Mouse (Mus musculus) limb, embryonic 10.5 days (tissue): Measurements from ENCODE around the gene Figla. TPM values are rescaled to one million over a fixed set of nuclear protein-coding genes. Genes with fewer than 3 reads are reported as not detected.

Source experiments
- DNase-seq: peaks from one replicate; pipeline ENCODE4 v3.0.0-alpha.2; 2017; ENCODE audit warnings: low spot score
- H3K27ac ChIP-seq: fragments of 300-500 bp; sonication (generic); 2 replicates; pipeline ENCODE4 v1.5.1; 2016; ENCODE audit warnings: mild to moderate bottlenecking
- H3K27me3 ChIP-seq: fragments of 300-500 bp; sonication (generic); 2 replicates; pipeline ENCODE4 v1.6.1; 2016; ENCODE audit warnings: low read depth, mild to moderate bottlenecking; ENCODE audit not compliant: poor library complexity, severe bottlenecking
- H3K36me3 ChIP-seq: fragments of 300-500 bp; sonication (generic); 2 replicates; pipeline ENCODE4 v1.6.1; 2016; ENCODE audit warnings: mild to moderate bottlenecking, moderate library complexity
- H3K4me1 ChIP-seq: fragments of 300-500 bp; sonication (generic); 2 replicates; pipeline ENCODE4 v1.6.1; 2016
- H3K4me3 ChIP-seq: fragments of 300-500 bp; sonication (generic); 2 replicates; pipeline ENCODE4 v1.5.1; 2016; ENCODE audit warnings: mild to moderate bottlenecking, moderate library complexity
- H3K9me3 ChIP-seq: fragments of 300-500 bp; sonication (generic); replicated peaks from 2 replicates; pipeline ENCODE4 v1.6.1; 2016; ENCODE audit warnings: mild to moderate bottlenecking
- WGBS: fragments of 180-500 bp; shearing (Covaris S2); methylation state at CpG from one replicate; pipeline ENCODE4 v1.1.7; 2016; 5-methylcytosine and 5-hydroxymethylcytosine counted together
- polyA plus RNA-seq: library from polyadenylated mRNA; unstranded; fragments of >200 nt; fragmentation: Nextera tagmentation; extraction: Ambion mirVana; gene quantifications from 2 replicates; pipeline ENCODE4 v1.2.1, GENCODE M21; 2016

Figla gene
- polyA plus RNA-seq, 1 experiment from 2014 or later: not detected

DNA sequence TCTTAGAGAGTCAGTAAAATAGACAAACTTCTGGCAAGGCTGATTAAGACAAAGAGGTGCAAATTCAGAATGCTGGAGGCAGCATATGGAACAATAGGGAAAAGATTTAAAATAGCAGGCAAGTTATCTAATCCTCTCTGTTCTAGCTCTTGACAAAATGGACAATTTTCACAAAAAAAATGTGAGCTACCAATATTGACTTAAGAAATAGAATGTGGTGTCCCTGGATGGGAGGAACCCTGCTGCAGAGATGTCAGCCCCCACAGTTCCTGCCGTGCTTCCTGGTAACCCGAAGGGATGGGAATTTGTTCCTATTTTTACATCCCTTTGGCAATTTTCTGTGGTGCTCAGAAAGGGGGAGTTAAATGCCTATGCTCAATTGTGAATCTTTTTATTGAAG lies 22.9 kb downstream of the Figla start:
- H3K36me3 ChIP-seq: no peaks in the 10 kb centered on the region
- no peaks in the 10 kb centered on the region for H3K27me3 ChIP-seq
- H3K4me1 ChIP-seq: no peaks in the 10 kb centered on the region
- H3K4me3 ChIP-seq: no peak overlapping the region
- 84% methylated on average over 2 of the region's 2 CpGs for WGBS
- DNase-seq: no peak
- H3K27ac ChIP-seq: no peak overlapping the region
- no peaks in the 10 kb centered on the region for H3K9me3 ChIP-seq

DNA sequence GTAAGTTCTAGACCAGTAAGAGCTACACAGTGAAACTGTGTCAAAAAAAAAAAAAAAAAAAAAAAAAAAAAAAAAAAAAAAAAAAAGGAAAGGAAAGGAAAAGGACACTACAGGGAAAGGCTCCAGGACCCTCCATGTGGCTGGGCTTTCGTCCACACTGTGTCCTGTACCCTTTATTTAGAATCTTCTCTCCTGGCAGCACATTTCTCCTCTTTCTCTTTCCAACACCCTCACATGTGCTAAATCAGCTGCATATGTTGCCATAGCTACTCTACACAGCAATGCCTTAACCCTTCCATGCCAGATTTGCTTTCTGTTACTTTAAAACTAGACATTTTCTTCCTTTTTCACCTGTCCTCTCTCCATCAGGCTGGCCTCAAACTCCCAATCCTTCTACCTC lies 24.2 kb downstream of the Figla start:
- H3K27me3 ChIP-seq: no peaks in the 10 kb centered on the region
- H3K4me3 ChIP-seq: no peak overlapping the region
- 79% methylated on average over 1 of the region's 1 CpGs for WGBS
- H3K36me3 ChIP-seq: no peaks in the 10 kb centered on the region
- H3K27ac ChIP-seq: no peak overlapping the region
- no peaks in the 10 kb centered on the region for H3K9me3 ChIP-seq
- no peaks in the 10 kb centered on the region for H3K4me1 ChIP-seq
- DNase-seq: no peak

DNA sequence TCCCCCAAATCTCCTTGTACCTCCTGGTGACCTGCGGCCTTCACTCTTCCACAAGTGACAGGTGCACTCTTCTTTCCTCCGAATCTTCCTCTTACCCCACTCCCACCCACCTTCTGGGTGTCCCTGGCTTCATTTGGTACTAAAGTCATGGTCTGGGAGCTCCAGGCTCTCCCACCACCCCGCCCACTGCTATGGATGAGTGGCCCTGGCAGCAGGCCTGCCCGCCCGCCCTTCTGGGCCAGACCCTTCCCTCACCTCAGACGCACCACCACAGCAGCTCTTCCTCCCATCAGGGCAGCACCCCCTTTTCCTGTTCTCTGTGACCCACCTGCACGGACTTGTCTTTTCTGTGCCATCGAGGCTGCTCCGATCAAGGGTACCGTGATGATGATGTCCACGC lies 31.5 kb downstream of the Figla start:
- no peaks in the 10 kb centered on the region for H3K36me3 ChIP-seq
- H3K4me1 ChIP-seq: peaks cover 8% of the 10 kb centered on the region
- H3K9me3 ChIP-seq: no peaks in the 10 kb centered on the region
- 91% methylated on average over 11 of the region's 11 CpGs for WGBS
- no peak overlapping the region for H3K27ac ChIP-seq
- no peaks in the 10 kb centered on the region for H3K27me3 ChIP-seq
- H3K4me3 ChIP-seq: no peak overlapping the region
- DNase-seq: no peak

DNA sequence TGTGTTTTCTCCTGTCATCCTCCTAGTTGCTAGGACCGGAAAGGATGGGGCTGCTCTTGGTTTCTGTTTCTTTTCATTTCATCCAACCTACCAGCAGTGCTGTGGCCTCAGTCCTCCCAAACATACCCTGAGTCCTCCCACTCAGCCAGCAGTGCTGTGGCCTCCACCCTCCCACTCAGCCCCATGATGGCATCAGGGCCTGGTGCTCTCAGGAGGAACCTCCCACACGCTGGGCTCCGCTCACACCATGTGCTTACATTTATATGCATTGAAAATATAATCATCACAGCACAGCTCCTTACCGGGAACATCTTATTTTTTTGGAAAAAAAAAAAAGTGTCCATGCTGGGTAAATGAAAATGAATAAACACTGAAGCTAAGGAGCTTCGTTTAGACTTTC lies 32.5 kb downstream of the Figla start:
- 84% methylated on average over 5 of the region's 5 CpGs for WGBS
- Histone ChIP-seq H3K27ac (no peak overlapping the region), H3K36me3 (no peaks in the 10 kb centered on the region), H3K4me3 (no peak overlapping the region), H3K4me1 (peaks cover 10% of the 10 kb centered on the region), H3K9me3 (no peaks in the 10 kb centered on the region), H3K27me3 (no peaks in the 10 kb centered on the region)
- no peak for DNase-seq

DNA sequence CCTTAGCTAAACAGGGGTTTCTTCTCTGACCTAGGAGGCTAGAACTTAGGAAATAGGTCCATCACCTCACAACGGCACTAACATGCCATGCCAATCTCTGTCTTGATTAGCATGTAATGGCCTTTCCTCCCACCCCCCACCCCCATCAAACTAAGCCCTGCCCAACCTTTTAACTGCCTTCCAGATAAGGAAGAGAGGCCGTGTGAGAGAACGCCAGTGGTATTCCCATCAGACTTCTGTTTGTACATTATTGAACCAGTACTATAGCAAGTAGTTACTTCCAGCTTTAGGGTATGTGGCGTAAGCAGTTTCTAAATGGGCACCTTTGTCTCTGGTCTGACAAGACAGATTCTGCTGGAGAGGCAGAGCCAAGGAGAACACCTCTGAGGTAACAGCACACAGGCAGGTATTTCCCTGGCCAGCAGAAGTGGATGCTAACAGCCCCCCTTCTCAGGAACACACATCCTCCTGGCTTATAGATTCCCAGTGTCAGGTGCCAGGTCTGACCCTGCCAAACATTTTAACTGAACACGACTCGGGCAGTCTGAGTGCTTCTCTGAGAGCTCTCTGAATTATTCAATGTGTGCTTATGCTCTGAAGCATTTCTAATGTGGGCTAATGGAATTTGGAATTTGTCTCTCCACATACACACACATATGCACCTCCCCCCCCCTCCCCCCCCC lies 34.8 kb downstream of the Figla start:
- Histone ChIP-seq H3K27me3 (no peaks in the 10 kb centered on the region), H3K4me1 (peaks cover 10% of the 10 kb centered on the region), H3K4me3 (no peak overlapping the region), H3K9me3 (no peaks in the 10 kb centered on the region), H3K27ac (no peak overlapping the region), H3K36me3 (no peaks in the 10 kb centered on the region)
- no peak for DNase-seq
- 66% methylated on average over 6 of the region's 6 CpGs for WGBS

DNA sequence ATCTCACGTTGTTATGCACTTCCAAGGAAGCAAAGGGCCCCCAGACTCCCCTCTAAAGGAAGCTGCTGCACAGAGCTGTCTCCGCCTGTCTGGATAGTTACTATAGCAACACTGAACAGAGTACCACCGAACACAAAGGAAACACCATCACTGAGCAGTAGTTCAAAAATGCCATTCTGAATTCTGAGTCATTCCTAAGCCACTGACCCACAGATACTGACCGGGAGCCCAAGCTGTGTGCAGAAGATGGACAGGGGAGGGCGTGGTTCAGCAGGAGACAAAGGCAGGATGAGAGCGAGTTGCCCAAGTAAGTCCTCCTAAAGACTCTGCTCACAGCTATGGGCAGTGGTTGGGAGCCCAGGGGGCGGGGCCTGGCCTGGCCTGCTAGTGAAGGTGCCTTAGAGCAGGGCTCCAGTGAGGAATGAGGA lies 36.1 kb downstream of the Figla start:
- H3K4me1 ChIP-seq: peaks cover 10% of the 10 kb centered on the region
- 50% methylated on average over 7 of the region's 7 CpGs for WGBS
- no peaks in the 10 kb centered on the region for H3K36me3 ChIP-seq
- H3K4me3 ChIP-seq: no peak overlapping the region
- H3K27ac ChIP-seq: peak overlapping the region; percentile 25; the same call in 1 of the 2 replicates
- H3K9me3 ChIP-seq: no peaks in the 10 kb centered on the region
- DNase-seq: no peak
- H3K27me3 ChIP-seq: no peaks in the 10 kb centered on the region

DNA sequence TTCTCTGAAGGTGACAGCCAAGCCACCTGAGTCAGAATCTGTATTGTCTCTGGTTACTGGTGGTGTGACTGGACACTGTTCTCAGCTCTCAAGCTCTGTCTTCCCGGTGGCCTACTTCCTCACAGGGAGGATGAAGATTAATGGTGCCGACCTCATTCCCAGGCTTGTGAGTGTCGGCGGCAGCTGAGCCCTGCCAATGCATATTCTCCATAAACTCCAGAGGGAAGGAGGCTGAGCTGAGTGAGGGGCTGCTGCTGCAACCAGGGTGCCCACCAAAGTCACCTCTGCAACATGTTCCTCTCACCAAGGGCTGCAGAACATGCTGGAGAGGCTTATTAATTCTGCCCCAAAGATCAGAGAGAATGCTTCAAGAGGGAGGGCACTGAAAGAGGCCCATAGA lies 36.6 kb downstream of the Figla start:
- peak overlapping the region; percentile 25; the same call in 1 of the 2 replicates for H3K27ac ChIP-seq
- 36% methylated on average over 4 of the region's 4 CpGs for WGBS
- DNase-seq: no peak
- H3K36me3 ChIP-seq: no peaks in the 10 kb centered on the region
- H3K4me3 ChIP-seq: no peak overlapping the region
- H3K27me3 ChIP-seq: no peaks in the 10 kb centered on the region
- no peaks in the 10 kb centered on the region for H3K9me3 ChIP-seq
- peaks cover 10% of the 10 kb centered on the region for H3K4me1 ChIP-seq

DNA sequence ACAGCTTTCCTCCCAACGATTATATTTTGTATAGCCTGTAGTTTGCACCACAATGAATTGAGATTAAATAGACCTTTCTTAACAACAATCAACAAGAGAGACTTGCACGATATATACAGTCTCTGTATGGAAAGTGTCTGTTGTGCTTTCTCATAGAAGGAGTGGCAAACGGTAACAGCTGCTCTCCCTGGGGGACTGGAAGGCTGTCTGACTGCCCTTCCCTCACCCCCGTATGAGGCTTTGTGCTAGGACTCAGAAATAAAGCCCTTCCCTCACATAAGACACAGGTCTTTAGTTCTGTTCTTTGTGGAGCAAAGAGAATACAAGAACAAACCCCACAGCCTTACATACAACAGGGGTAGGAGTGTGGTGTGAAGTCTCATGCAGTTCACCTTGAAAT lies 37.1 kb downstream of the Figla start:
- H3K27me3 ChIP-seq: no peaks in the 10 kb centered on the region
- H3K36me3 ChIP-seq: no peaks in the 10 kb centered on the region
- no peak overlapping the region for H3K27ac ChIP-seq
- 59% methylated on average over 4 of the region's 4 CpGs for WGBS
- H3K4me1 ChIP-seq: peaks cover 10% of the 10 kb centered on the region
- DNase-seq: no peak
- H3K4me3 ChIP-seq: no peak overlapping the region
- H3K9me3 ChIP-seq: no peaks in the 10 kb centered on the region

DNA sequence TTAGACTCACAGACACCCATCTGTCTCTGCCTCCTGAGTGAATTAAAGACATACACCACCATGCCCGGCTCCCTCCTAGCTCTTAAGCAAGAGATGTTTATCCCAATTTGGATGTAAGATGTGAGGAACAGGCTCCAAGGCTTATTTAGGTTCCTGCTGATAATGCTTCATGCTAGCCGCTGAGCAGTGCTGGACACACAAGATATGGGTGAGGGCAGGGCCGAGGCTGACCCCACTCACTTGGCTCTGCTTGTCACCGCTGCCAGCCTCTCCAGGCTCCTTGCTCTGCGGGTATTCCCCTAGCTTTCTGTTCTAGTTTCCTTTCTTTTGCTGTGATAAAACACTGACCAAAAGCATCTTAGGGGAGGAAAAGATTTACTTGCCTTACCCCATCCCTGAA lies 37.6 kb downstream of the Figla start:
- Histone ChIP-seq H3K4me3 (no peak overlapping the region), H3K27me3 (no peaks in the 10 kb centered on the region), H3K9me3 (no peaks in the 10 kb centered on the region), H3K36me3 (no peaks in the 10 kb centered on the region), H3K4me1 (peaks cover 10% of the 10 kb centered on the region), H3K27ac (0 out of 2 replicates have a peak overlapping the region, but pooled peaks have one; percentile 14)
- 86% methylated on average over 5 of the region's 5 CpGs for WGBS
- no peak for DNase-seq

DNA sequence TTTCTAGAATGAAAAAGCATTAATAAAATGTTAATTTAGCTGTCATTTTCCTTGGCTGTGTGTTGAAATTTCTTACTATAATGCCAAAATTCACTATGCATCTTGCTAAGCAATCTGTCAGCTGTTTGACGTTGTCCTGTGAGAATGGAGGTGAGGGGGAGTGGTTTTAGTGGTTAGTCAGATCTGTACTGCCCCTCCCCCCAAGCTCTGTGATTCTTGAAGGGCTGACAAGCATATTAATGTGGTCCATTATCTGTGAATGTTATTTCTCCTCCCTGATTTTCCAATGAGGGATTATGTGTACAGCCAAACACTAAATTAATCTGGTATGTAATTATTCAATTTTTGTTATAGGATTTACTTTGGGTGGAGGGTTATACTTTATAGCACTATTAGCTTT lies 42.5 kb downstream of the Figla start:
- H3K27ac ChIP-seq: no peak overlapping the region
- no peaks in the 10 kb centered on the region for H3K9me3 ChIP-seq
- peaks cover 6% of the 10 kb centered on the region for H3K4me1 ChIP-seq
- no peaks in the 10 kb centered on the region for H3K27me3 ChIP-seq
- 9% methylated on average over 1 of the region's 1 CpGs for WGBS
- DNase-seq: no peak
- H3K4me3 ChIP-seq: no peak overlapping the region
- no peaks in the 10 kb centered on the region for H3K36me3 ChIP-seq

DNA sequence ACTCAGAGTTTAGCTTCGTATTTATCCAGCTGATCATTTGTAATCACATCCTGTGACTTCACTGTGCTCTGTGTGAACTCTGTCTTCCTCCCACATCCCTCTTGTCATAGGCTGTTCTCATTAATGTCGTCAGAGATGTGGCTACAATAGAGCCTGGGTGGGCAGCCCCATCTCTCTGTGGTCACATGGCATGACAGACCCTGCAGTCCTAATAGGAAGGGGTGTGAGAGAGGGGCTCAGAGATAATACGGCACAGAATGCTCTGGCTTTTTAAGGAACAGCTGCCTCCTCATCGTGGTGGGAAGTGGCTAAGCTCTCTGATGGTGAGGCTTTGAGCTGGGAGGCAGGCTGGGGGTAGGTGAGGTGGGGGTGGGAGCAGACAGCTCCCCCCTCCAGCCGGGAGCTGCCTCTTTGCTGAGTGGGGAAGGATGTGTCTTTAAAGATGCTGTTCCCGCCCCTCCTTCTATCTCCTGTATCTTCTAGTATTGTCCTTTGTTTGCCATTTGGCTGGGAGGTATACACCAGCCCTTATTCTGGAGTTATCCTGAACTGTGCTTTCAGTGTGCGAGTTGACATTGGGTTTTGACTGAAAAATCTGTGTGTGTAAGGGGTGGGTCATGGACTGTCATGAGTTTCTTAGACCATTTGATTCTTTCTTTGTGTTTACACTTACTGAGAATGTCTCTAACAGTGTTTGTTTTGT lies 43.3 kb downstream of the Figla start:
- 53% methylated on average over 7 of the region's 7 CpGs for WGBS
- H3K27ac ChIP-seq: no peak overlapping the region
- H3K36me3 ChIP-seq: no peaks in the 10 kb centered on the region
- no peak for DNase-seq
- H3K4me3 ChIP-seq: no peak overlapping the region
- H3K9me3 ChIP-seq: no peaks in the 10 kb centered on the region
- peaks cover 6% of the 10 kb centered on the region for H3K4me1 ChIP-seq
- no peaks in the 10 kb centered on the region for H3K27me3 ChIP-seq

DNA sequence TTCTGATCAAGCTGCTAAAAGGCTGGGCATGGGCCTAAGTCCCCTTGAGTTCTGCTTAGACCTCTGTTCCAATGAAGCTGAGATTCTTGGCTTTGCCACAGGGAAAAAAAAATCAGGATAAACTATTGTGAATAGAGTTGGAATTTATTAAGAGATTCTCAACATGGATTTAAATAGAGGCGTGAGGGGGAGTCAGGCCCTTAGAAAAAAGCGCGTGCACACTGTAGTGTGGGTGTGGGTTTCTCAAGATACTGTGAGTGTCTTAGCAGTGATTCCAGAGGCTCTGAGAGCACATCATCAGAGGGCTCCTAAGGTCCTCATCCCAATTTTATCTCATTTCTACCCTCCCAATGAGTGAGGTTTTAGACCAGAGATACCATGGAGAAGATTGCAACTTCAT lies 44.2 kb downstream of the Figla start:
- Histone ChIP-seq H3K27ac (no peak overlapping the region), H3K36me3 (no peaks in the 10 kb centered on the region), H3K4me3 (no peak overlapping the region), H3K27me3 (no peaks in the 10 kb centered on the region), H3K9me3 (no peaks in the 10 kb centered on the region), H3K4me1 (peaks cover 6% of the 10 kb centered on the region)
- DNase-seq: no peak
- WGBS: 98% methylated on average over 3 of the region's 3 CpGs

DNA sequence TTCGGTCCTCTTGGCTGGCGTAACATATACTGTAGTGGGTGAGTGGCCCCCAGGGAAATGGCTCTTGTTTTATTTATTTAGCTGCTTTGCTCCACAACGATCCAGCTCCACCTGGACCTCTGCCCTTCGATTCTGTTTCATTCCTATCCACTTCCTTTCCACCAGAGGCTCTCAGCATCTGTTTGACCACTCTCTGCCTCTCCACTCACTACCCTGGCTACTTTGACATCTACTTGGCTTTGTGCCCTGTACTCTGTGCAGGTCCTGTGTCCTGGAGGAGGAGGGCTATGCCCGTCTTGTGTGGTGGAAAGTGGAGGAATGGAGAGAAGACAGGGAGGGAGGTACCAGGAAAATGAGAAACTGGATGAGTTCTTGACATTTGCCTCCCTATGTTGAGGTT lies 46.3 kb downstream of the Figla start:
- WGBS: 84% methylated on average over 5 of the region's 5 CpGs
- no peaks in the 10 kb centered on the region for H3K36me3 ChIP-seq
- peaks cover 6% of the 10 kb centered on the region for H3K4me1 ChIP-seq
- H3K4me3 ChIP-seq: no peak overlapping the region
- no peak for DNase-seq
- no peaks in the 10 kb centered on the region for H3K27me3 ChIP-seq
- no peak overlapping the region for H3K27ac ChIP-seq
- no peaks in the 10 kb centered on the region for H3K9me3 ChIP-seq
